Mouse (Mus musculus) retina, embryonic 14.5 days (tissue): ENCODE data around the gene Gpx4.

Experiments used
- DNase-seq: peaks from one replicate; pipeline ENCODE4 v3.0.0-alpha.2; 2015; ENCODE audit warnings: low spot score

Gpx4 gene

GRCm38 (mm10) chr10:80104181-80104580 lies 57.2 kb downstream of the Gpx4 start:
- DNase-seq, result no peak

- no peak for DNase-seq
These were observed 58.5 kb downstream of the Gpx4 start, which contains the start of gene Sbno2 for GRCm38 (mm10) chr10:80105460-80105859. Gene Sbno2 (minus strand): TSS chr10:80105571.

DNA sequence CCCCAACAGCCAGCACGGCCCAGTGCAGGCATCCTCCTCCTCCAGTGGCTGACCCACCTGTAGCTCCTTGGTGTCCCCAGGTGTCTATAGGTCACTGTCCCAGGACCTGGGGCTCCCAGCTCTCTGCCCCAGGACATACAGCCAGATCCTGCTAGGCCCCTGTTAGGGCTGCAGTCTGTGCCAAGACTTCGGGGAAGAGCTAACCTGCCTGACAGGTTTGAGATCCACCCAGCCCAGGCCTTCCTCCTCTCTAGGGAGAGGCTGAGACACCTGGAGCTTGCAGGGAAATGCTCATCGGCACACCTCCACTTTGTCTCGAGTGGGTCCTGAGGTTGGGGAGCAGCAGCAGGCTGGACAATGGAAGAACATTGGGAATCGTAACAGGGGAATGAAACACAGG lies 59.0 kb downstream of the Gpx4 start:
- no peak for DNase-seq
